Mouse (Mus musculus) kidney, adult 11 months (tissue): ENCODE data around the gene Ndufa11.

Source experiments
- DNase-seq: peaks from one replicate; pipeline ENCODE4 v3.0.0; 2022

Ndufa11 gene

DNA sequence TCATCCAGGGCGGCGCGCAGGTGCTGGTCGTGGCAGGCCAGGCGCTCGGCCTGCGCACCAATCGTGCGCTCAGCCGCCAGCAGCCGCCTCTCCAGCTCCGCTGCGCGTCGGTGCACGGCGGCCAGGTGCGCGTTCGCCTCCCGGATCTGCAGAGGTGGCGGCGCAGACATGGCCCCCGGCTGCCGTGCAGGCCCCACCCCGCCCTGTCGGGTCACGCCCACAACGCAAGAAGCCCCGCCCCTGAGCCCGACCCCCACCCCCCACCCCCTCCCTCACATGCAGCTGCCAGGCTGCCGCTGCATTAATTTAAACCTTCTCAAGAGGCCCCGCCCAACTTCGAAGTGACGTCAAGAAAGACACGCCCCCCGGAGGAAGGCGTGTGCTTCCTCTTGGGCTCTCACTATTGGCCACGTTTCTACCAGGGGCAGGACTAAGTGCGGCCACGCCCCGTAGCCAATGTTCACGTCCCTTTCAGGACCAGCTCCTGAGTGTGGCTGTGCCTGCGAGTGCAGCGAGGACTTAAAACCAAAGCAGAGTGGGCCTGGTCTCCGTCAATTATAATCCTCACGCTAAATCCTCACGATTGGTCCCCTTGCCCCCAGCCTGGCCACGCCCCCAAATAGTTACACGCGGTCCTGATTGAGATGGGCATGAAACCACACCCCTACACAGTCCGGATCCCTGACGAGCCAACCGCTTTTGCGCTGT, 758 bp upstream of the Ndufa11 start:
- peak; percentile 99 for DNase-seq

DNA sequence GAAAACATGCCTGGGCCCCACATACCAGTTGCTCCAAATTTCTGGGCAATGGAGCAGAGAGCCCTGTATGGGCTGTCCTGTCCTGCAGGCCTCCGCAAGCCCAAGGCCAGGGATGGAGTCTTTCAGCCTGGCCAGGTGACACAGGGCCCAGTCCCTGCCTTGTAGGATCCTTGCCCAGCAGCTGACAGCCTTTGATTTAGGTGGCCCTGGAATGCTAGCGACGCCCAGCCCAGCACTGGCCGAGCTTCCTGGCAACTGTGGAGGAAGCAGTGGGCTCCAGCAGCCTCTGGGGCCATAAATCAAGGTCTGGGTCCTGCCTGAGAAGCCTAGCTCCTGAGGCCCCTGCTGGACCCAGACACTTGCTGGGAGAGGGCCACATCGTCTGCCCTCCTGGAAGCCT, 4.9 kb downstream of the Ndufa11 start:
- DNase-seq: peak; percentile 66

DNA sequence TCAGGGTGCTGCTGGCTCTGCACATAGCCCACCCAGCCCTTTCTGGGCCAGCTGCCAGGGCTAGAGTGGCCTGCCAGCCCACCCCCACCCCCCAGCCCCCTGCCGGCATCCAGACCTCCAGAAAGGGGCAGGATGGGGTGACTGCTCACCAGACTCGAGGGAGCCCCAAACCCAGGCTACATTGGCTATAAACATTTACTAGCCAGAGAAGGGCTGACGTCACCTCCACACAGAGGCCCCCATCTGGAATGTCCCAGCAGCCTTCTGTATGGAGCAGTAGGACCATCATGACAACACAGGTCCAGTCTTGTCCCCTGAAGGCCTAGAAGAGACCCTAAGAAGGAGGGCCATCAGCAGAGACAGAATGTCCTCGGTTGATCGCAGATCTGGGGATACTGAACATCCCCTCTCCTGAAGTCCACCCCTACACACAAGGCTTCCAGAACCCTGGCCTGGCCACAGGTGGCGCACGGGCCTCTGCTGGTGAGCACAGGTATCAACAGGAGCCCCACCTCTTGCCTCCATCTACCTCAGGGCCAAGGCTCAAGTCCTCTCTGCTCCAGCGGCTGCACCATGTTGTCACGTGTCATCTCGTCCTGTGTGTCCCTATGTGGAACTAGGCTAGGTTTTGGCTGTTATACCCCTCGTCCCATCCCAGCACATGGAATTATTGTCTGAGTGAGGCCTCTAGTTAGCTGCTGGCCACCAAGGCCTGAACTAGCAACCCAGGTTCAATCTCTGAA, 6.0 kb downstream of the Ndufa11 start:
- DNase-seq: no peak

DNA sequence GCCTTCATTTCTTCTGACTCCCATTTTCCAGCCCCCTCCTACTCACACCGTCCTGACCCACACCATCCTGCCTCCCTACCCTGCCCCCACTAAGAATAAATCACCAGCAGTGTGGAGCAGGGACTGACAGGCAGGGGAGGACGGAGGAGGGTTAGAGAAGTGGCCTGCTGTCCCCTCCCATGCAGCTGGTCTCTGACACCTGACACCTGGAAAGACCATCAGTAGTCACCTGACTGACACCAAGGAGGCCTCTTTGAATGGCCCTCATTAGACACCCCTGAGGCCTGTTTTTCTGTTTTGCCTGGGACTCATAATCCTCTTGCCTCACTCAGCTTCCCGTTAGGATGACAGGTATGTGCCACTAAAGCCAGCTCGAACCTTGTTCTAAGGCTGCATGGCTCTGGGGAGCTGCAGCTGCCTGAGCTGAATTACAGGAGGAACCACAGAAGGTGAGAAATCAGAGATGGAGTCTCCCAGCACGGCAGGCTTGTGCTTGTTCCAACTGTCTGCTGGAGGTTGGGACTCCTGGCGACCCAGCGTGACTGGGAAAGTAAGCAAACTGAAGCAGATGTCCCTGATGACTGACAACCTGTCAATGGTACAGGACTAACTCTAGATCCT, 9.6 kb downstream of the Ndufa11 start:
- no peak for DNase-seq

DNA sequence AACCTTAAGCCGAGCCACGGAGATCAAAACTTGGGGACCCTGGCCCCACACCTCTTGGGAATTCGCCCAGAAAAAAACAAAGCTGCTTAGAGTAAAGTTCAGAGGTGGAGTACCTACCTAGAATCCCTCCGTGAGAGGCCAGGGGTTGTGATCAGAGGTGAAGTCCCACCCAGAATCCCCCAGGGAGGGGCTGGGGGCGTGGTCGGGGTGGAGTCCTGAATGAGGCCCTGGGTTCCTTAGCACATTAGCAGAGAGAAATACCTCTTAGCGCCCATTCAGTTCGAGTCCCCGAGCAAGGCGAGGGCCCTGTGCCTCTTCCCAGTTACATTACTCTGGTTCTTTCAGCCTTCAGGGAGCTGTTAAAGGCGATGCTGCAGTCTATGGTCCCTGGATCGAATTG, 10.1 kb downstream of the Ndufa11 start:
- DNase-seq: no peak

DNA sequence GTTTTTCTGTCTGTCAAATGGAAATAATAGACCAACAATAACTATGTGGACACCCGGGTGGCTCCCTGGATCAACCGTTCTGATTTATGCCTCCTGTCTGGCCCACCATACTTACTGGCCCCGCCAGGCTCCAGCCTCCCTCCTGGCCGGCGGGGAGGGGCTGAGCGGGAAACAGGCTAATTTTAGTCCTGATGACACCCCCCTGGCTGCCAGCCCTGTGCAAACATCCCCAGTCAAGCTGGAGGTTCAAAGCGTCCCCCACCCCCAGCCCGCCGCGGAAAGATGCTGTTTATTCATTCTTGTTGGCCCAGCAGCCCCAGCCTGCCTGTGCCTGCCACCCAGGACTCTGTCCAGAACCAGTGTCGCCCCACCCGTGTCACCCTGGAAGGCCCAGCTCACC, 10.6 kb downstream of the Ndufa11 start:
- DNase-seq: peak; percentile 33

DNA sequence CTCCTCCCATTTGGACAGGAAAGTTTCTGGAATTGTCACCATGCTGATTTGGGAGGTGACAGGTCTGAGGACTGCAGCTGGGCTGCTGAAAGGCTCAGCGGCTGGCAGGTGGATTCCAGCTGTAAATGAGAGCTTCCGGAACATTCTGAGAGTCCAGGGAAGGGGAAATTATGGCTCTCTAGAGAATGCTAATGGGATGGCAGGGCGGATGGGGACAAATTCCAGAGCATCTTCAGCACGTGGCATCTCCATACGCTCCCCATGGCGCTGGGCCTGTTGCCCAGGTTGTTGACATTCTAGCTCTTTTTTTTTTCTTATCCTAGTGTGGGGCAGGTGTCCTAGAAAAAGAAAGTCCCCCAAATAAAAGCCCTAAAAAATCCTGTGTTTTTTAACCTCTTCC, 11.6 kb downstream of the Ndufa11 start:
- DNase-seq: peak; percentile 70

DNA sequence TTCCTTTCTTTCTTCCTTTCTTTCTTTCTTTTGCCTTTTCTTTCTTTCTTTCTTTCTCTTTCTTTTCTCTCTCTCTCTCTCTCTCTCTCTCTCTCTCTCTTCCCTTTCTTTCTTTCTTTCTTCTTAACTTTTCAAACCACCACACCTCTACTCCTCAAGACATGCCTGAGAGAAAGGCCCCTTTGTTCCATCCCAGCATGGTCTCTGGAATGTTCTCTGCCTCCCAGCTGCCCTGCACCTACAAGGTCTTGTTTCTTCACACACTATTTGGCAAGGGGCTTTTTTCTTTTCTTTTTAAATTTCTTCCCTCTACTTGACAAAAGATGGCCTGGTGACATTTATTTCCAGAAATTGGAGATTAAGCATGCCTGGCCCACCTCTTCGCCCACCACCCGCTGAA, 12.1 kb downstream of the Ndufa11 start:
- DNase-seq: no peak

DNA sequence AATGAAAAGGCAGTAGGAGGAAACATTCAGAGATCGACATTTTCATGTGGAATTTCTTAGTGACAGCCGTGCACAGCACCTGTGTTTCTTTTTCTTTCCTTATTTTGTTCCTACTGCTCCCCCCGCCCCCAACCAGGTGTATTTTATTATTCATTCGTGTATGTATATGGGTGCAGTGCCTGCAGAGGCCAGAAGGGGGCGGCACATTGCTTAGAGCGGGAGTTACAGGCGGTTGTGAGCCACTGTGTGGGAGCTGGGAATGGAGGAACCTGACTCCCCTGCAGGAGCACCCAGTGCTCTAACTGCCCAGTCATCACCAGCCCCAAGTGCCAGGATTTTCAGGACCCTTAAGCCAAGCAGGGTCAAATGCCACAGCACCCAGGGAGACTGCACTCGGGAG, 19.0 kb downstream of the Ndufa11 start:
- DNase-seq: no peak

DNA sequence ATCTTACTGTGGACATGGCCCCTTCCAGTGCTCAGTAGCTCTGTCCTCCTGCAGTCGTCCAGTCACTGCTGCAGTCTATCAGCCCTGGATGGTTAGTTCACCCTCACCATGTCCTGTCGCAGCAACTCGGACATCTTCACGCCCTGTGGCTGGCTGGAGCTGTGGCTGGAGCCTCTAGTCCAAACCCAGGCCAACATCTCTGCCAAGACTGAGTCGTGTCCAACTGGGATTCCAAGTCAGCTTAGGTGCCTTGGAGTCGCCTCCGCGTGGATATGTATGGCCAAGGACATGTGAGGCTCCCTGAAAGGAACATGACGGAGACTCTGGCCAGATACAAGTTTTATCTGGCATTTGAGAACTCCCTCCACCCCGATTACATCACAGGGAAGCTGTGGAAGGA, 20.7 kb downstream of the Ndufa11 start:
- DNase-seq: no peak

DNA sequence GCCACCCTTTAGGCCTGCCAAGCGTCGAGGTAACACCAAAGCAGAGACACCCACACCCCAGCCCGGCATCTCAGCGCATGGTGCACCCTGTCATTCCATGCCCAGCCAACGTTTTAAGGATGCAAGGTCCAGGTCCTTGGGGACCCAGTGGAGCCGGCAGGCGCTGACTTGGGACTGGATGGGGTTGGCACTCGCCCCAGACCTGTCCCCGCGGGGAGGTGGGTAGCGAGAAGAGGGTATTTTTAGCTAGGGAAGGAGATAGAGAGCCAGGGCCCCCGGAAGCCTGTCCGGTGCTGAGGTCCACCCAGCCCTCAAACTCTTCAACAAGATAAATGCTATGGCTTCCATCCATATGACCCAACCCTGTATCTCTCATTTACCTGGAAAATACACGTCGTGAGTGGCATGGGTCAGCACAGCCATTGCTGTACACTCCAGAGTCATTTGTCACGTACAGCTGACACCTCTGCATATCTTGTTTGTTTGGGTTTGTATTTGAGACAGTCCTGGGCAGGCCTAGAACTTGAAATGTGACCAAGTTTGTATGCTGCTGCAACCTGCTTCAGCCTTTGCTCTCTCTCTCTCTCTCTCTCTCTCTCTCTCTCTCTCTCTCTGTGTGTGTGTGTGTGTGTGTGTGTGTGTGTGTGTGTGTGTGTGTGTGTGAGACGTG, 22.7 kb downstream of the Ndufa11 start:
- DNase-seq: no peak

DNA sequence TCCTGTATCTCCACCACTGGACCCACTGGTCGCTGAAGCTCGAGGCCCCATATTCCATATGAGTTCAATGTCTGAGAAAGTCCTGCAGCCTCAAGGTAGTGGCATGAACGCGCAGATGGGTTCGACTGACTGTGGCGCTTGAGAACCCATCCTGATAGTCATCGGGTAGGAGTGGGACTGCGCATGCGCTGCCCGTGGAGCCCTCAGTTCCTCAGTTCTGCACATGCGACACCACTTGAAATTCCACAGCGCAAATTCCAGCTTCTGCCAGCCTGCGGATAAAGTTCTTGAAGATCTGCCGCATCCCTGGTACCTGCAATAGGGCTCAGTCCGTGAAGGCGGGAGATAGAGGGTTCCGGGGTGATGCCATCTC, 23.2 kb downstream of the Ndufa11 start:
- DNase-seq: no peak

DNA sequence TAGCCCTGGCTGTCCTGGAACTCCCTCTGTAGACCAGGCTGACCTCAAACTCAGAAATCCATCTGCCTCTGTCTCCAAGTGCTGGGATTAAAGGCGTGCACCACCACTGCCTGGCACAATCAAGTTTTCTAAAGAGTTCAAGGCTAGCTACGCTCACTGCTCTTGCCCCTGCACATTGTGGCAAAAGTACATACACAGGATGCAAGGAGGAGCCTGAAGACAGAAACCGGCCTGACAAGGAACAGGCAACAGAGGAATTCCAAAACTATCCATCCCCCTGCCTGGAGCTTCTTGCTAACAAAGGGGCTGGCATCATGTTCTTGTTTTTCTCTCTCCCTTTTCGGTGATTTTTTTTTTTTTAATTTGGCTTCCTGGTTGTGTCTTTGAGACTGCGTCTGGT, 26.6 kb downstream of the Ndufa11 start:
- no peak for DNase-seq

DNA sequence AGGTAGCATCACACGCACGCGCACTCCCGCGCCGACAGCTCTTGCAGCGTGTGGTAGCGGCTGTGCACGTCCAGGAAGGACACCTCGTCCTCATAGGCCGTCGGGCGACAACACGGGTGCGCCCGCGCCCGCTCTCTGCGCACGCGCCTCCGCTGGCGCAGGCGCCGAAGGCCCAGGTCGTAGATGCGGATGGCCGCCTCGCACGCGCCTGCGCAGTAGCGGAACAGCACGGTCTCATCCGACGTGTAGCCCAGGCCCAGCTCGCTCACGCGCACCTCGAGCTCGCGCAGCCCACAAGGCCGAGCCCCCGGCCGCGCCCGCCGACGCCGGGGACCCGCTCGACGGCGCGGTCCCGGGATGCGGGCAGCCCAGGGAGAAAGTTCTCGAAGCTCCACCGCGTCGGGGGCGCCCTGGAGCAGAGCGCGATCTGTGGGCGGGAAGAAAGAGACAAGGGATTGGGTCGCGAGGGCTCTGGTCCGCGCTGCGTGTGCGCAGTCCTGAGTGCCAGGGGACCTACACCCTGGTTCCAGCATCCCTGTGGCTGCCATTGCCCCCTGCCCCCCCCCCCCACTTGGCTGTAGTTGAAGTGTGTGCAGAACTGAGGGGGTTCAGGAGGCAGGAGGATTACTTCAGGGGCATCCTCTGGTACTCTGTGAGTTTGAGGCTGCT, 34.0 kb downstream of the Ndufa11 start:
- DNase-seq: no peak

DNA sequence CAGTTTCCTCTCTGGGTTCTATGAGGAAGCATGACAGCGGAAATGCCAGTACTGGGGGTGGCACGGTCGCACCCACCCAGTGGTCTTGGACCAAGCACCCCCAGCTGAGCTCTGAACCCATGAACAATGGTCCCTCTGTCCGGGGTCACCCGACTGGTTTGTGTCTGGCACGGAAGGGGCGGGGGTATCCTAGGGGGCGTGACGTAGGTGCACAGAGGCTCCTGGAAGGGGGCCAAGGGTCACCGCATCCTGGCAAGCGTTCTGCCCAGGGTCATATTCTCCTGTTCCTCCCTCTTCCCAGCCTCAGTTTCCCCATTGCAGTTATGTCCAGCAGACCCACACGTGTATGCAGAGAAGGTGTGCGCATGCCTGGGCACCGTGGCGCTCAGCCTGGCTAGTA, 35.9 kb downstream of the Ndufa11 start:
- no peak for DNase-seq

DNA sequence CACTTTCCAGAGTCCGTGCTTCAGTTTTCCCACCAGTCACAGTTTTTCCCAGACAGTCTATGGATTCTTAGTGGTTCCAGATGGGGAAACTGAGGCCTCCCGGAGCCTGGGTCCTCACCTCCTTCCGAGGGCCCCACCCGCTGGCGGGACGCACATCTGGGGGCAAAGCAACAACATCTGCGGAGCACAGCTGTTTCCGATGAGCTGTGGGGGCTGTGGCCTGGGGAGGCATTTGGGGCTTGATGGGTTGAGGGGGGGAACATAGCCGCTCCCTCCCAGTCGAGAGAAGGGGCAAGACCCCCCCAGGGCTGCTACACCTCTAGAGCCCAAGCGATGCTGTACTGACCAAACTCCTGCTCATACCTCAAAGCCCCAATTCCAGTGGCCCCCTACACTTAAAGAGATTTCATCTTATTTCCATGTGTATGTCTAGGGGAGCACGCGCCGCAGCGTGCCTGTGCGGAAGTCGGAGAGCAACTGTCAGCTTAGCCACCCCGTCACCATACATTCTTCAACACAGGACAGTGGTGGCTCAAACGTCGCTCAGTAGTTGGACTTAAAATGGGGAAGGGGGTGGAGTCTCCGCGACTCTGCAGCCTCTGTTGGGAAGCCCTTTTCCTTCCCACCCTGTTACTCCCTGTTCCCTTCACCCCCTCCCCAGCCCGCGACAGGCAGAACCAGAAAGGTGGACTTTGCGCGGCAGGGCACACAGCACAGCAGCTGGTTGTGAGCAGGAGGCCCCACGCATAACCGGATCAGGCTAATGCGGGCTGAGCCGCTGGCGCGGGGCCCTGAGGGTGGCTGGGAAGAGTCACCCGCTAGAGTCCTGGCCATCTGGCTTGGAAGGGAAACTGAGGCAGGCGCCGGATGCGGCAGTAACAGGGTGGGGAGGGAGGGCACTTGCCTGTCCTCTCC, 37.0 kb downstream of the Ndufa11 start:
- DNase-seq: no peak

DNA sequence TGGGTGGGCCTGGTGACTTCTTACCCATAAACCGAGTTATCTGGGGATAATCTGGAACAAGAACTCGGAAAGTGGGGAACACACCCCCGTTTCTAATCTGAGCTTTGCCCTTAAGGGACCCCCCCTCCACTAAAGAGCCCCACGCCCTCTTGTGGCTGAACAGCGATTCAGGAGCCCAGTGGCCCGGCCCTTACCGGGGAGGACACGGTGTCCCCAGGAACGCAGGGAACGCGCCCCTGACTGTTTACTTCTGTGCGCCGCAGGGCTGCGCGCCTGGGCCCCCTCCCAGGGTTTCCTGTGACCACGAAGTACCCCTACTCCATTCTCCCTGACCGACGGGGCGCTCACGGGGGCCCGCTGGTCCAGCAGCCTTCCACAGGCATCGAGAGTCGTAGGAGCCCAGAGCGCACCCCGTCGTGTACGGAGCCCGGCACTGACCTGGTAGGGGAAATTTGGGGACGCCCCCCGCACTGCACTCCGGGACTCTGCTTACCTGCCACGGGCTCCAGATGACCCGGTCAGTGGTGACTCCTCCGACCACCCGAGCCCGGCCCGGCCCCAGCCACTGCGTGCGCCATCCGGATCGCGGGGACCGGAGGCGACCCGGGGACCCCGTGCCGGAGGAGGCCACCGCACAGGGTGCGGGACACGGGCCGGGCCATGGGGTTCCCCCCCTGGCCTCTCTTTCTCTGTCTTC, 39.3 kb downstream of the Ndufa11 start:
- DNase-seq: no peak

DNA sequence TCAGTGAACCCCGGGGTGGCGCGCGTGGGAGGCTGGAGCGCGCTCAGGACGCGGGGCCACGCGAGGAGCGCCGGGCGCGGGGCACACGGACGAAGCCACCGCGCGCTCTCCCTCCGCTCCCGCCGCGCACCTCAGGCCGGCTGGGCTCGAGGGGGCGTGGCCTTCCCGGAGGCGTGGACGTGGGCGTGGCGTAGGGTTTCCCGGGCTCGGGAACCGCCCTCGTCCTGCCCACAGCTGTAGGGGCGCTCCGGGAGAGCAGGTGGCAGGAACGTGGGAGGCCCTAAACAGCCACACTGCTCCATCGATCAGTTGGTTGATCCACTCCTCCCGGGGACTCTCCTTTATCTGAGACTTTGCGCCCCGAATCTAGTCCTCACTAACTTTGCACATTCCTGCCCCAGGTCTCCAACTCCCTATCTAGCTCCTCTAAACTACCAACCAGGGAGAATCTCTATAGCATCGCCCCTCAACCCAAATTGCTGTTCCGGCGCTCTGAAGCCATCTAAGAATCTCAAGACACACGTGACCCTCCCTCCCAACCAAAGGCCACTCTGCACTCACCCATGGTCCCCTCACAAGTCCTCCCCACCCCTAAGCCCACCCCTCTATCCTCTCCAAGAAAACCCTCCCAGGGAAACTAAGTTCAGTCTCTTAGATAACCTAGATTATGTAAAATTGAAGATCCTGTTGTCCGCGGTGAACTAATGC, 40.0 kb downstream of the Ndufa11 start, which contains the start of gene Nrtn:
Gene Nrtn, minus strand, starts transcription at position 115 of the 708 bp plus-strand sequence.
- DNase-seq: peak; percentile 88

DNA sequence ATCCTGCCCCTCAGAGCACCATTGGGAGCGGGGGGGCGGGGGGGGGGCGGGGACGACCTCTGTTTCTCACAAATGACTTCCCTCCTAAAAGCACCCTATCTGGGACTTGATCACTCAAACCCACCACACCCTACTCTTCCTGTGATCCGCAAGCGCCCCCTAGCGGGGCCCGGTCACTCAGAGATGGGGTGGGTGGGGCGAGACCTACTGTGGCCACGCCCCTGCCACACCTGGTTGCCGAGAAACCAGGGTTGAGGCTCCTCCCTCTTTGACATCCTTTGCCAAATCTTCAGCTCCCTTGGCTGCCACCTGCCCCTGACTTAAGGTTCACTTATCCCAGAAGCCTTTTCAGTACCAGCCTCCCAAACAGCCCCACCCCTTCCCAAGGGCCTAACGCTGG, 40.6 kb downstream of the Ndufa11 start:
- peak; percentile 91 for DNase-seq

DNA sequence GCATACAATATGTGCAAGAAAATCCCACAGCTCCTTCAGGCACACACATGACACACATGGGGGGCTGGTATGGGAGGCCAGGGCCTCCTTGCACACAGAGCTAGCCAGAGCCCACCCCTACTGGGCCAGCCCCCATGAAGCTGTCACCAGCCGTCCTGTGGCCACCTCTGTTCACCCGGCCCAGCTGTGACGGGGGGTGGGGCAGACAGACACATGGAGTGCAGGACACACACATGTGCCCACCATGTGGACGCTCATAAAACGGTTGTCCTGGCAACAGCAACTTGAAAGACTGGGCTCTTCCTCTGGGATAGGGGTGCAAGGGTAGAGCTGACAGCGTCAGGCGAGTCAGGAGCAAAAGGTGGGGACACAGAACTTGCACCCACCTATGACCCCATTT, 41.7 kb downstream of the Ndufa11 start:
- DNase-seq: no peak

DNA sequence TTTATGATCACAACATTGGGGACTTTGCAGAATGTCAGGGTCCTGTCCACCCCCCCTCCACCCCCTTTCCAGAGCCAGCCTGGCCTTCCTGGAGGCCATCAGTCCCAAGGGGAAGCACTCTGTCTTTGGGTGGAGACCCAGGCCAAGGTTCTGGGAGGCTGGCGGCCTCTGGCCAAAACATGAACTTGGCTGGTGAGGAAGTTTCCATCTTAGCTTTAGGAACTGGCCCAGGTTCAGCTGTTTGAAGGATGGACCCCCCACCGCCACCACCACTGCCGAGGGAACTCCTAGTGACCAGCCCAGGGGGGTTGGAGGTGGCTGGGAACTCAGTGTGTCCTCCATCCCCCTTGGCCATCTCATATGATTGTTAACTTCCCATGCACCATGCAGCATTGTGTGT, 43.5 kb downstream of the Ndufa11 start:
- DNase-seq: no peak
